Mouse (Mus musculus) embryo, embryonic 11 days (tissue): ENCODE measurements around the gene Rsph3b.
"Not testable (repeated sequence)": the region's sequence is repeated elsewhere in the genome, so short reads cannot be mapped to it uniquely, and the experiment has no call there.

Experiments used
- DNase-seq: peaks from one replicate; pipeline ENCODE4 v3.0.0-alpha.2; 2015

Gene Rsph3b

GRCm38 (mm10) chr17:6958881-6959280 is 10.4 kb upstream of the Rsph3b start:
- not testable (repeated sequence) for DNase-seq

GRCm38 (mm10) chr17:6948769-6949228 is 317 bp upstream of the Rsph3b start:
- not testable (repeated sequence) for DNase-seq

GRCm38 (mm10) chr17:6947637-6947983 is 872 bp downstream of the Rsph3b start:
- not testable (repeated sequence) for DNase-seq

GRCm38 (mm10) chr17:6942560-6942959 is 5.9 kb downstream of the Rsph3b start:
- DNase-seq, result not testable (repeated sequence)

- not testable (repeated sequence) for DNase-seq
Observed at GRCm38 (mm10) chr17:6931625-6932024, 16.9 kb downstream of the Rsph3b start.

GRCm38 (mm10) chr17:6920351-6920894 is 28.1 kb downstream of the Rsph3b start:
- not testable (repeated sequence) for DNase-seq

GRCm38 (mm10) chr17:6919388-6919787 is 29.1 kb downstream of the Rsph3b start:
- not testable (repeated sequence) for DNase-seq

- not testable (repeated sequence) for DNase-seq
Observed at GRCm38 (mm10) chr17:6915282-6915681, 33.2 kb downstream of the Rsph3b start.

GRCm38 (mm10) chr17:6914066-6914465 is 34.4 kb downstream of the Rsph3b start:
- DNase-seq, result not testable (repeated sequence)

GRCm38 (mm10) chr17:6900361-6900760 is 48.1 kb downstream of the Rsph3b start:
- not testable (repeated sequence) for DNase-seq

GRCm38 (mm10) chr17:6897996-6898562 is 50.4 kb downstream of the Rsph3b start:
- not testable (repeated sequence) for DNase-seq

- peak; percentile 19 for DNase-seq
Observed at GRCm38 (mm10) chr17:6896756-6897155, 51.7 kb downstream of the Rsph3b start.

GRCm38 (mm10) chr17:6893332-6893731 is 55.1 kb downstream of the Rsph3b start:
- no peak for DNase-seq

- DNase-seq, result no peak
Observed at GRCm38 (mm10) chr17:6891966-6892934, 56.2 kb downstream of the Rsph3b start.

- DNase-seq, result no peak
Observed at GRCm38 (mm10) chr17:6886445-6886844, 62.0 kb downstream of the Rsph3b start.

- no peak for DNase-seq
Observed at GRCm38 (mm10) chr17:6884531-6884930, 64.0 kb downstream of the Rsph3b start.

GRCm38 (mm10) chr17:6881306-6881705 is 67.2 kb downstream of the Rsph3b start:
- DNase-seq, result no peak

- no peak for DNase-seq
Observed at GRCm38 (mm10) chr17:6871421-6871820, 77.1 kb downstream of the Rsph3b start.

GRCm38 (mm10) chr17:6868810-6869209 is 79.7 kb downstream of the Rsph3b start:
- DNase-seq, result no peak

GRCm38 (mm10) chr17:6867740-6868139 is 80.7 kb downstream of the Rsph3b start:
- no peak for DNase-seq

- DNase-seq, result no peak
Observed at GRCm38 (mm10) chr17:6866576-6866975, 81.9 kb downstream of the Rsph3b start.

- DNase-seq, result no peak
Observed at GRCm38 (mm10) chr17:6865580-6865979, 82.9 kb downstream of the Rsph3b start.

GRCm38 (mm10) chr17:6864869-6865268 is 83.6 kb downstream of the Rsph3b start:
- no peak for DNase-seq

- no peak for DNase-seq
Observed at GRCm38 (mm10) chr17:6863521-6863920, 85.0 kb downstream of the Rsph3b start.
